Mouse (Mus musculus): Measurements from ENCODE around the gene Ecm1. TPM values are rescaled to one million over a fixed set of nuclear protein-coding genes. Genes with fewer than 3 reads are reported as not detected.

The Ecm1 gene
- polyA plus RNA-seq, 1 experiment from 2014 or later = 13.3 TPM

Other genes with a start within 250 kb of the Ecm1 start
- 10.3 and 10.9 TPM in 2 replicates for gene Ctsk, start 240.3 kb downstream of the Ecm1 start, polyA plus RNA-seq (2014; fragmentation: Nextera tagmentation; extraction: Ambion mirVana)
- gene Ctss, start 212.8 kb downstream of the Ecm1 start, polyA plus RNA-seq (2014; fragmentation: Nextera tagmentation; extraction: Ambion mirVana) = 11.3 and 12.3 TPM in 2 replicates
- gene Hormad1, start 179.9 kb downstream of the Ecm1 start, polyA plus RNA-seq (2014; fragmentation: Nextera tagmentation; extraction: Ambion mirVana) = not detected in 2 replicates
- 43.1 and 43.2 TPM in 2 replicates for gene Golph3l, start 150.6 kb downstream of the Ecm1 start, polyA plus RNA-seq (2014; fragmentation: Nextera tagmentation; extraction: Ambion mirVana)
- 83.4 and 87.4 TPM in 2 replicates for gene Ensa, start 114.6 kb downstream of the Ecm1 start, polyA plus RNA-seq (2014; fragmentation: Nextera tagmentation; extraction: Ambion mirVana)
- 76.1 and 87.4 TPM in 2 replicates for gene Mcl1, start 80.8 kb downstream of the Ecm1 start, polyA plus RNA-seq (2014; fragmentation: Nextera tagmentation; extraction: Ambion mirVana)
- gene Adamtsl4, start 51.7 kb downstream of the Ecm1 start, polyA plus RNA-seq (2014; fragmentation: Nextera tagmentation; extraction: Ambion mirVana) = 0.14 and 0.80 TPM in 2 replicates
- 42.6 and 49.7 TPM in 2 replicates for gene Tars2, start 20.6 kb upstream of the Ecm1 start, polyA plus RNA-seq (2014; fragmentation: Nextera tagmentation; extraction: Ambion mirVana)
- gene Rprd2, start 79.3 kb upstream of the Ecm1 start, polyA plus RNA-seq (2014; fragmentation: Nextera tagmentation; extraction: Ambion mirVana) = 26.0 and 27.4 TPM in 2 replicates
- 60.8 and 69.9 TPM in 2 replicates for gene Prpf3, start 116.3 kb upstream of the Ecm1 start, polyA plus RNA-seq (2014; fragmentation: Nextera tagmentation; extraction: Ambion mirVana)
- gene Mrps21, start 131.9 kb upstream of the Ecm1 start, polyA plus RNA-seq (2014; fragmentation: Nextera tagmentation; extraction: Ambion mirVana) = 329 and 340 TPM in 2 replicates
- 4.7 and 6.5 TPM in 2 replicates for gene Ciart, start 142.7 kb upstream of the Ecm1 start, polyA plus RNA-seq (2014; fragmentation: Nextera tagmentation; extraction: Ambion mirVana)
- gene BC028528, start 152.4 kb upstream of the Ecm1 start, polyA plus RNA-seq (2014; fragmentation: Nextera tagmentation; extraction: Ambion mirVana) = 11.0 and 11.2 TPM in 2 replicates
- gene Aph1a, start 154.4 kb upstream of the Ecm1 start, polyA plus RNA-seq (2014; fragmentation: Nextera tagmentation; extraction: Ambion mirVana) = 28.5 and 34.0 TPM in 2 replicates
- 26.5 and 27.8 TPM in 2 replicates for gene Car14, start 165.1 kb upstream of the Ecm1 start, polyA plus RNA-seq (2014; fragmentation: Nextera tagmentation; extraction: Ambion mirVana)
- 114 and 133 TPM in 2 replicates for gene Anp32e, start 189.7 kb upstream of the Ecm1 start, polyA plus RNA-seq (2014; fragmentation: Nextera tagmentation; extraction: Ambion mirVana)